Mouse (Mus musculus): ENCODE measurements around the gene Fignl1.

Fignl1 gene

GRCm38 (mm10) chr11:11809404-11810175 lies 828 bp upstream of the Fignl1 start:
- no peak for DNase-seq (ENCODE audit: low spot score in 2 of 2)

GRCm38 (mm10) chr11:11808035-11808819 lies 535 bp downstream of the Fignl1 start:
- no peak for DNase-seq (ENCODE audit: low spot score in 2 of 2)

- no peak for DNase-seq (ENCODE audit: low spot score in 2 of 2)
Measured at GRCm38 (mm10) chr11:11805951-11806350, 2.8 kb downstream of the Fignl1 start.

GRCm38 (mm10) chr11:11804421-11804820 lies 4.3 kb downstream of the Fignl1 start:
- no peak for DNase-seq (ENCODE audit: low spot score in 2 of 2)

GRCm38 (mm10) chr11:11801067-11801466 lies 7.7 kb downstream of the Fignl1 start:
- no peak for DNase-seq (ENCODE audit: low spot score in 2 of 2)

GRCm38 (mm10) chr11:11800304-11800703 lies 8.5 kb downstream of the Fignl1 start:
- no peak for DNase-seq (ENCODE audit: low spot score in 2 of 2)

- no peak for DNase-seq (ENCODE audit: low spot score in 2 of 2)
Measured at GRCm38 (mm10) chr11:11798690-11799089, 10.1 kb downstream of the Fignl1 start.

GRCm38 (mm10) chr11:11794626-11795025 lies 14.1 kb downstream of the Fignl1 start:
- DNase-seq (ENCODE audit: low spot score in 2 of 2): no peak

- DNase-seq (ENCODE audit: low spot score in 2 of 2): peak; percentile 79 to 82
Measured at GRCm38 (mm10) chr11:11788521-11788974, 20.2 kb downstream of the Fignl1 start.

- DNase-seq (ENCODE audit: low spot score in 2 of 2): no peak
Measured at GRCm38 (mm10) chr11:11785457-11785856, 23.3 kb downstream of the Fignl1 start.

- no peak for DNase-seq (ENCODE audit: low spot score in 2 of 2)
Measured at GRCm38 (mm10) chr11:11781728-11782127, 27.0 kb downstream of the Fignl1 start.

- DNase-seq (ENCODE audit: low spot score in 2 of 2): no peak
Measured at GRCm38 (mm10) chr11:11778345-11778744, 30.4 kb downstream of the Fignl1 start.

- no peak for DNase-seq (ENCODE audit: low spot score in 2 of 2)
Measured at GRCm38 (mm10) chr11:11777796-11778195, 31.0 kb downstream of the Fignl1 start.

- DNase-seq (ENCODE audit: low spot score in 2 of 2): no peak
Measured at GRCm38 (mm10) chr11:11777246-11777645, 31.5 kb downstream of the Fignl1 start.

GRCm38 (mm10) chr11:11776822-11777174 lies 32.0 kb downstream of the Fignl1 start:
- DNase-seq (ENCODE audit: low spot score in 2 of 2): no peak

GRCm38 (mm10) chr11:11776071-11776821 lies 32.5 kb downstream of the Fignl1 start:
- DNase-seq (ENCODE audit: low spot score in 2 of 2): no peak

GRCm38 (mm10) chr11:11774893-11775292 lies 33.9 kb downstream of the Fignl1 start:
- no peak for DNase-seq (ENCODE audit: low spot score in 2 of 2)

GRCm38 (mm10) chr11:11774384-11774783 lies 34.4 kb downstream of the Fignl1 start:
- no peak for DNase-seq (ENCODE audit: low spot score in 2 of 2)

- no peak for DNase-seq (ENCODE audit: low spot score in 2 of 2)
Measured at GRCm38 (mm10) chr11:11772196-11772595, 36.6 kb downstream of the Fignl1 start.

GRCm38 (mm10) chr11:11770691-11771090 lies 38.1 kb downstream of the Fignl1 start:
- no peak for DNase-seq (ENCODE audit: low spot score in 2 of 2)

GRCm38 (mm10) chr11:11769281-11769680 lies 39.5 kb downstream of the Fignl1 start:
- DNase-seq (ENCODE audit: low spot score in 2 of 2): no peak

GRCm38 (mm10) chr11:11768057-11768456 lies 40.7 kb downstream of the Fignl1 start:
- DNase-seq (ENCODE audit: low spot score in 2 of 2): no peak
